Mouse (Mus musculus): ENCODE measurements at regions not wholly inside any gene's neighbourhood (a gene's known extent, or its start where the extent isn't known, plus 50 kb on each side); places are given as distances from the start of the nearest gene placed in this dataset.

DNA sequence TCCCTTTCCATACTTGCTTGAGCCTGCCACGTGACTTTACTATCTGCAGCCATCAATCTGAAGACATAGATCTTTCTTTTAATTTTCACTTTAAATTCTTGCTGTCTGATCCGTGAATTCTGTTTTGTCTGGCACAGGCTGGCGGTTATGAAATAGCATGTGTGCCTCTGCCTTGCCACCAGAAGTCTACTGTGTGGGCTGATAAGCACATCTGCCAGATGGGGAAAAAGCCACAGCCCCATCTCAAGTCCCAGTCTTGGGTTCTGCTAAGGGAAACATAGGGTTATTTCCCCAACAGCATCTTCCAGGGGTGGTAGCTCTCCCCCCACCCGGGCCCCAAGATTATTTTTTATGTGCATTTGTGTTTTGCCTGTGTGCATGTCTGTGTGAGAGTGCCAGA, 480.1 kb downstream of the Ajap1 start:
- TF ChIP-seq CTCF (conservative IDR thresholded peaks at IDR 0.05; ENCODE audit: low read length) (no peak), NANOG (IDR thresholded peaks at IDR 0.05; ENCODE audit: borderline replicate concordance, low read length) (no peak)
